Comparison of ENCODE assay signal across 18 mouse cellular contexts in the genomic region with DNA sequence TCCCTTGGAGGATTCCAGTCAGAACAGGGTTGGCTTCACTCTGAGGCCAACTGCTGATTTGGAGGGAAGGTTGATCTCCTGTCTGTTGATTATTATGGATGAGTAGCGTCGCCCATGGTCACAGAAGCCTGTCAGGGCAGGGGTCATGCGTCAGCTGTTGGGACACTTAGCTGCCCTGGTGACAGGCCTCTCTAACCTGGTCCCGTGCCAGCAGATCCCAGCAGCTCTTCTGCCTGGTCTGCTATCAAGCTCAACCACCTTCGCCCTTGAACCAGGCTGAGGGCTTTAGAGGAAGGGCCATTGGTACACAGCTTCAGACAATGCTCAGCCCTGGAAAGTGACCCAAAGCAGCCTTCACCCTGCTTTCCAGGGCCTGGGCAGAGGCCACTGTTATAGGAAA. TPM values are rescaled to one million over a fixed set of nuclear protein-coding genes. Genes with fewer than 3 reads are reported as not detected.
DNase-seq lines count a peak whose midpoint lies in the region; ATAC-seq and TF ChIP-seq lines count a peak whose summit lies in the region.
"Had no signal": no experiment of that assay in that cellular context is flagged by ENCODE, and none has a peak within 500 bp of the region (broad histone marks: within the 10 kb centered on the region; RNA-seq: fewer than 3 reads in every experiment).

No protein-coding gene starts in this region.

- H3K9ac ChIP-seq in kidney, postnatal 0 days (ENCODE audit: low read depth, low read length) = no peak overlapping the region
- H3K9ac ChIP-seq in liver, postnatal 0 days (replicated peaks) = no peak overlapping the region
- H3K9ac ChIP-seq: liver, embryonic 15.5 days had no signal

- H3K4me3 ChIP-seq in kidney, postnatal 0 days (replicated peaks; ENCODE audit: low read depth, low read length) = no peak overlapping the region
- no peak overlapping the region for H3K4me3 ChIP-seq in liver, postnatal 0 days (ENCODE audit: low read depth, low read length)
- H3K4me3 ChIP-seq: forebrain, embryonic 10.5 days; liver, embryonic 15.5 days; midbrain, embryonic 10.5 days had no signal

- ATAC-seq in kidney, postnatal 0 days (replicated peaks; ENCODE audit: low FRiP score, low read depth) = peak; percentile 83
- peak; percentile 93 for ATAC-seq in liver, postnatal 0 days

- no peaks in the 10 kb centered on the region for H3K9me3 ChIP-seq in kidney, postnatal 0 days (replicated peaks; ENCODE audit: low read length)
- H3K9me3 ChIP-seq in liver, postnatal 0 days (ENCODE audit: low read length) = no peaks in the 10 kb centered on the region
- H3K9me3 ChIP-seq: forebrain, embryonic 10.5 days; liver, embryonic 15.5 days; midbrain, embryonic 10.5 days had no signal

- no peak overlapping the region for H3K4me2 ChIP-seq in kidney, postnatal 0 days (ENCODE audit: low read length)
- H3K4me2 ChIP-seq in liver, postnatal 0 days (ENCODE audit: low read depth, low read length) = no peak overlapping the region
- H3K4me2 ChIP-seq: liver, embryonic 15.5 days had no signal

- no peaks in the 10 kb centered on the region for H3K4me1 ChIP-seq in kidney, postnatal 0 days (replicated peaks; ENCODE audit: insufficient read depth, low read length)
- peaks cover 11% of the 10 kb centered on the region; the same call in 1 of the 2 replicates for H3K4me1 ChIP-seq in liver, postnatal 0 days (ENCODE audit: insufficient read depth)

- no peaks in the 10 kb centered on the region for H3K27me3 ChIP-seq in kidney, postnatal 0 days (ENCODE audit: insufficient read depth, low read length)
- no peaks in the 10 kb centered on the region for H3K27me3 ChIP-seq in liver, postnatal 0 days (ENCODE audit: insufficient read depth, low read length)

- H3K27ac ChIP-seq in kidney, postnatal 0 days = no peak overlapping the region; the same call in 1 of the 2 replicates
- H3K27ac ChIP-seq in liver, postnatal 0 days (ENCODE audit: low read depth) = no peak overlapping the region
- H3K27ac ChIP-seq: forebrain, embryonic 10.5 days; liver, embryonic 15.5 days; midbrain, embryonic 10.5 days had no signal

- TF ChIP-seq EP300 in liver, postnatal 0 days (IDR thresholded peaks at IDR 0.05; ENCODE audit: low read depth) = no peak

- H3K36me3 ChIP-seq in kidney, postnatal 0 days (ENCODE audit: insufficient read depth, low read length) = no peaks in the 10 kb centered on the region
- no peaks in the 10 kb centered on the region for H3K36me3 ChIP-seq in liver, postnatal 0 days (replicated peaks; ENCODE audit: insufficient read depth, low read length)
- H3K36me3 ChIP-seq: forebrain, embryonic 10.5 days; liver, embryonic 15.5 days; midbrain, embryonic 10.5 days had no signal

- WGBS in kidney, postnatal 0 days = 61% methylated on average over 5 of the region's 5 CpGs
- 56% methylated on average over 5 of the region's 5 CpGs for WGBS in liver, postnatal 0 days (ENCODE audit: insufficient replicate concordance)

- TF ChIP-seq CTCF in kidney, postnatal 0 days (IDR thresholded peaks at IDR 0.05; ENCODE audit: low read depth) = no peak
- no peak for TF ChIP-seq CTCF in liver, postnatal 0 days (IDR thresholded peaks at IDR 0.05; ENCODE audit: low read depth)

- DNase-seq in heart, adult 11 months = peak; percentile 93
- no peak for DNase-seq in heart, adult 9 months (ENCODE audit: low spot score in 2 of 2)
- no peak for DNase-seq in kidney, postnatal 0 days (ENCODE audit: low spot score)
- no peak for DNase-seq in kidney, adult 18-20 months
- DNase-seq in adrenal gland, postnatal 14 days = peak; percentile 86
- peak; percentile 75 for DNase-seq in liver, postnatal 0 days
- no peak for DNase-seq in urinary bladder, adult 18-20 months (ENCODE audit: low spot score in 2 of 2)
- no peak for DNase-seq in gastrocnemius, adult 8-10 months (ENCODE audit: low spot score in 2 of 2)
- DNase-seq: cerebellum, adult 11-12 months; right cerebral cortex, adult 18-20 months had no signal

RNA-seq across cellular contexts. Expression of gene Tmigd3, which starts 5.3 kb away (rescaled TPM):
- 0.18 TPM in 1 of 2 replicates, not detected in the other for polyA plus RNA-seq in kidney, postnatal 0 days (2015; fragmentation: Nextera tagmentation; extraction: Ambion mirVana)
- 0.38 TPM in 1 of 2 replicates, not detected in the other for total RNA-seq in adrenal gland, postnatal 14 days (2021)
- 0.13 TPM in 1 of 2 replicates, not detected in the other for polyA plus RNA-seq in liver, postnatal 0 days (2015; fragmentation: Nextera tagmentation; extraction: Ambion mirVana)
- under 1 TPM in 1 of 4 experiments, not detected in 3; 0.31 TPM for total RNA-seq in gastrocnemius, adult 8-10 months (2022)
- total RNA-seq: adrenal gland, adult 18-20 months; heart, postnatal 10 days; left cerebral cortex, adult 8-10 months had no signal
- polyA plus RNA-seq: C2C12; forebrain, embryonic 10.5 days; midbrain, embryonic 10.5 days; neural tube, embryonic 11.5 days had no signal

RNA-seq across cellular contexts. Expression of gene Adora3, which starts 5.4 kb away (rescaled TPM):
- 0.10 and 0.12 TPM in 2 replicates for polyA plus RNA-seq in kidney, postnatal 0 days (2015; fragmentation: Nextera tagmentation; extraction: Ambion mirVana)
- total RNA-seq in adrenal gland, postnatal 14 days (2021) = 0.33 TPM in 1 of 2 replicates, not detected in the other
- polyA plus RNA-seq in liver, postnatal 0 days (2015; fragmentation: Nextera tagmentation; extraction: Ambion mirVana) = 0.62 and 0.92 TPM in 2 replicates
- under 1 TPM in 1 of 4 experiments, not detected in 3; 0.40 TPM for total RNA-seq in gastrocnemius, adult 8-10 months (2022)
- polyA plus RNA-seq: C2C12; midbrain, embryonic 10.5 days had no signal

RNA-seq across cellular contexts. Expression of gene I830077J02Rik, which starts 56.4 kb away (rescaled TPM):
- 0.24 and 0.31 TPM in 2 replicates for polyA plus RNA-seq in kidney, postnatal 0 days (2015; fragmentation: Nextera tagmentation; extraction: Ambion mirVana)
- 1.5 and 1.9 TPM in 2 replicates for total RNA-seq in adrenal gland, postnatal 14 days (2021)
- 3.9 and 5.4 TPM in 2 replicates for polyA plus RNA-seq in liver, postnatal 0 days (2015; fragmentation: Nextera tagmentation; extraction: Ambion mirVana)
- total RNA-seq in gastrocnemius, adult 8-10 months (2022) = under 1 TPM in 2 of 4 experiments, not detected in 2; 0.17 to 0.43 TPM

Comparison
In these comparisons a context has a peak if more than half of its experiments do, and no peak if none do; other contexts are left out.
1. DNase-seq: peak in heart, adult 11 months (single experiment), adrenal gland, postnatal 14 days (single experiment) and liver, postnatal 0 days (single experiment); none in heart, adult 9 months (0 of 2), kidney, postnatal 0 days (single experiment), kidney, adult 18-20 months (single experiment), urinary bladder, adult 18-20 months (0 of 2) and gastrocnemius, adult 8-10 months (0 of 2).